Mouse (Mus musculus) small intestine, adult 2 months (tissue): ENCODE data around the gene Zswim1.

Experiments
- CTCF ChIP-seq: fragments of 200-500 bp; IDR thresholded peaks from 2 replicates; pipeline ENCODE4 v1.5.1; 2012; ENCODE audit warnings: low read depth, mild to moderate bottlenecking, control low read depth, inconsistent platforms, low read length, moderate library complexity, mixed read lengths; ENCODE audit not compliant: insufficient replicate concordance, insufficient read length; ENCODE audit errors: extremely low read depth
- POLR2A ChIP-seq: fragments of 200-500 bp; IDR thresholded peaks from 2 replicates; pipeline ENCODE4 v1.6.1; 2012; ENCODE audit warnings: low read depth, mild to moderate bottlenecking, control low read depth, inconsistent platforms, low read length, moderate library complexity

GRCm38 (mm10) chr2:164778809-164779208 lies 43.7 kb upstream of the Zswim1 start:
- TF ChIP-seq POLR2A (no peak), CTCF (no peak)
